Mouse (Mus musculus): ENCODE measurements around the gene Cluap1. TPM values are rescaled to one million over a fixed set of nuclear protein-coding genes. Genes with fewer than 3 reads are reported as not detected.

Gene Cluap1
- polyA plus RNA-seq (2014; fragmentation: Illumina TruSeq; extraction: RNeasy Lipid Tissue Mini Kit (QIAGEN cat#74804)), result 27.3 TPM

GRCm38 (mm10) chr16:3908537-3909111 is at the start of gene Cluap1, which contains the start of gene 1700037C18Rik:
Gene Cluap1 (plus strand): TSS chr16:3908801.
Gene 1700037C18Rik (minus strand): TSS chr16:3908689.

GRCm38 (mm10) chr16:3872216-3873047 is 36.2 kb upstream of the Cluap1 start, which contains the start of gene Naa60:
Gene Naa60 (plus strand): TSS chr16:3872375.

DNA sequence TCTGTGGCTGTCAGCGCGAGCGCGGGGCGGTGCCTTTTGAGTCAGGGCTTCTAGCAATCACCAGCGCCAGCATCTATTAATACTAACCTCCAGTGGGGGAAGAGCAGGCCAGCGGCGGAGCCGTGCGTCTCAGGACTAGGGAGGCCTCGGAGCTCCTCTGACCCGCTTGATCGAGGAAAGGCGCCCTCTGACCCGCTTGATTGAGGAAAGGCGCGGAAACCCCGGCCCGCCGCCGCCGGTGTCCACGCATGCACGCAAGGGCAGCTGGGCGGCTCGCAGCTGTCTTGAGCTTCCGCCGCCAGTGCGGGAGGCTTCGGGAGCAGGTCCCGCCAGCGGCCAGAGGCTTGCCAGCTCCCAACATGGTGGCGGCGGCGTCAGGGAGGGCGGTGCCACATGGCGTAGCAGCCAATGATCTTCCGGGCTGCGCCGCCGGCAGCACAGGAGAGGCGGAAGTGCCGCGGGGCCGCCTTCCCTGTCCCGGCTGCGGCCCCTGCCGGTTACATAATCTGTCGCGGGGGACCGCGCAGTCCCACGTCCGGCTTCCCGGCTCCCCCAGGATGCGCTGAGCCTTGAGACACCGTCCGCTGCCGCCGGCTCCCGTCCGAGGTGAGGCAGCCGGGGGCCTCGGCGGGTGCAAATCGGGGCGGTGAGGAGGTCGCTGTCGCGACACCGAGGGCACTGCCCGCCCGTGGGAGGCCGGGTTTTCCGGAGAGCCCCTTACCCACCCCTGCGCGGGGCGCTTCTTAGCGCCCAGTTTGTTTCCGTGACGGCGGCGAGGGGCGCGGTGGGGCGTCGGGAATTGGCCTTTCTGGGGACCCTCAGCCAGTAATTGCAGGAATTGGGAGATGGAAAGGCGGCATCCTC is 24.2 kb upstream of the Cluap1 start, which contains the start of the genes Zfp597 and Gm20695:
Gene Zfp597, minus strand, starts transcription at position 361 of the 864 bp plus-strand sequence.
Gene Gm20695, plus strand, starts transcription at position 448 of the 864 bp plus-strand sequence.

GRCm38 (mm10) chr16:3976251-3976671 is 67.7 kb downstream of the Cluap1 start, which contains the start of gene Nlrc3:
Gene Nlrc3 (minus strand): TSS chr16:3976632.

Other genes with a start within 250 kb of the Cluap1 start
- 0.14 TPM for gene Mefv, start 190.7 kb upstream of the Cluap1 start, polyA plus RNA-seq (2014; fragmentation: Illumina TruSeq; extraction: RNeasy Lipid Tissue Mini Kit (QIAGEN cat#74804))
- 47.2 TPM for gene Zfp263, start 164.7 kb upstream of the Cluap1 start, polyA plus RNA-seq (2014; fragmentation: Illumina TruSeq; extraction: RNeasy Lipid Tissue Mini Kit (QIAGEN cat#74804))
- gene Olfr15, start 77.9 kb upstream of the Cluap1 start, polyA plus RNA-seq (2014; fragmentation: Illumina TruSeq; extraction: RNeasy Lipid Tissue Mini Kit (QIAGEN cat#74804)), result not detected
- gene Zfp174, start 61.5 kb upstream of the Cluap1 start, polyA plus RNA-seq (2014; fragmentation: Illumina TruSeq; extraction: RNeasy Lipid Tissue Mini Kit (QIAGEN cat#74804)), result 5.4 TPM
- gene Naa60, start 36.4 kb upstream of the Cluap1 start, polyA plus RNA-seq (2014; fragmentation: Illumina TruSeq; extraction: RNeasy Lipid Tissue Mini Kit (QIAGEN cat#74804)), result 116 TPM
- gene Zfp597, start 24.2 kb upstream of the Cluap1 start, polyA plus RNA-seq (2014; fragmentation: Illumina TruSeq; extraction: RNeasy Lipid Tissue Mini Kit (QIAGEN cat#74804)), result 26.3 TPM
- 2.8 TPM for gene Gm20695, start 24.2 kb upstream of the Cluap1 start, polyA plus RNA-seq (2014; fragmentation: Illumina TruSeq; extraction: RNeasy Lipid Tissue Mini Kit (QIAGEN cat#74804))
- 1.3 TPM for gene 1700037C18Rik, start 112 bp upstream of the Cluap1 start, polyA plus RNA-seq (2014; fragmentation: Illumina TruSeq; extraction: RNeasy Lipid Tissue Mini Kit (QIAGEN cat#74804))
- 0.37 TPM for gene Nlrc3, start 67.8 kb downstream of the Cluap1 start, polyA plus RNA-seq (2014; fragmentation: Illumina TruSeq; extraction: RNeasy Lipid Tissue Mini Kit (QIAGEN cat#74804))
- 13.3 TPM for gene Slx4, start 95.0 kb downstream of the Cluap1 start, polyA plus RNA-seq (2014; fragmentation: Illumina TruSeq; extraction: RNeasy Lipid Tissue Mini Kit (QIAGEN cat#74804))
- gene Dnase1, start 128.1 kb downstream of the Cluap1 start, polyA plus RNA-seq (2014; fragmentation: Illumina TruSeq; extraction: RNeasy Lipid Tissue Mini Kit (QIAGEN cat#74804)), result not detected
- gene Trap1, start 169.0 kb downstream of the Cluap1 start, polyA plus RNA-seq (2014; fragmentation: Illumina TruSeq; extraction: RNeasy Lipid Tissue Mini Kit (QIAGEN cat#74804)), result 39.5 TPM

Data from ovary, adult 10 weeks (tissue).